Mouse (Mus musculus) kidney, embryonic 16.5 days (tissue): ENCODE measurements around the gene Ghsr. TPM values are rescaled to one million over a fixed set of nuclear protein-coding genes. Genes with fewer than 3 reads are reported as not detected.
"Not testable (repeated sequence)": the region's sequence is repeated elsewhere in the genome, so short reads cannot be mapped to it uniquely, and the experiment has no call there.

Experiments used
- ATAC-seq: fragments of 200-750 bp; cut with Nextera tagmentation; 2 replicates; pipeline ENCODE4 v1.8.0; 2017; ENCODE audit warnings: moderate TSS enrichment; ENCODE audit not compliant: low FRiP score, low TSS enrichment
- H3K27ac ChIP-seq: fragments of 300-500 bp; sonication (generic); 2 replicates; pipeline ENCODE4 v1.5.1; 2014; ENCODE audit warnings: low read length
- H3K27me3 ChIP-seq: fragments of 300-500 bp; sonication (generic); 2 replicates; pipeline ENCODE4 v1.6.1; 2014; ENCODE audit warnings: low read length, control low read depth, mixed read lengths; ENCODE audit not compliant: insufficient read depth
- H3K36me3 ChIP-seq: fragments of 300-500 bp; sonication (generic); 2 replicates; pipeline ENCODE4 v1.6.1; 2014; ENCODE audit warnings: low read length, control low read depth, mixed read lengths; ENCODE audit not compliant: insufficient read depth
- H3K4me1 ChIP-seq: fragments of 300-500 bp; sonication (generic); 2 replicates; pipeline ENCODE4 v1.6.1; 2014; ENCODE audit warnings: low read length, control low read depth, mixed read lengths; ENCODE audit not compliant: insufficient read depth
- H3K4me2 ChIP-seq: fragments of 300-500 bp; sonication (generic); replicated peaks from 2 replicates; pipeline ENCODE4 v1.6.1; 2014; ENCODE audit warnings: low read depth, low read length
- H3K4me3 ChIP-seq: fragments of 300-500 bp; sonication (generic); 2 replicates; pipeline ENCODE4 v1.5.1; 2014; ENCODE audit warnings: mild to moderate bottlenecking, low read length
- H3K9ac ChIP-seq: fragments of 300-500 bp; sonication (generic); replicated peaks from 2 replicates; pipeline ENCODE4 v1.6.1; 2014; ENCODE audit warnings: low read length
- H3K9me3 ChIP-seq: fragments of 300-500 bp; sonication (generic); 2 replicates; pipeline ENCODE4 v1.6.1; 2016; ENCODE audit warnings: low read length, control low read depth
- WGBS: fragments of 180-500 bp; shearing (Covaris S2); extraction: QIAGEN DNeasy Blood & Tissue Kit; methylation state at CpG from one replicate; pipeline ENCODE4 v1.1.7; 2014; 5-methylcytosine and 5-hydroxymethylcytosine counted together
- polyA plus RNA-seq: library from polyadenylated mRNA; unstranded; fragments of >200 nt; fragmentation: Nextera tagmentation; extraction: Ambion mirVana; gene quantifications from 2 replicates; pipeline ENCODE4 v1.2.1, GENCODE M21; 2015

Ghsr gene
- polyA plus RNA-seq, 1 experiment from 2014 or later: not detected

DNA sequence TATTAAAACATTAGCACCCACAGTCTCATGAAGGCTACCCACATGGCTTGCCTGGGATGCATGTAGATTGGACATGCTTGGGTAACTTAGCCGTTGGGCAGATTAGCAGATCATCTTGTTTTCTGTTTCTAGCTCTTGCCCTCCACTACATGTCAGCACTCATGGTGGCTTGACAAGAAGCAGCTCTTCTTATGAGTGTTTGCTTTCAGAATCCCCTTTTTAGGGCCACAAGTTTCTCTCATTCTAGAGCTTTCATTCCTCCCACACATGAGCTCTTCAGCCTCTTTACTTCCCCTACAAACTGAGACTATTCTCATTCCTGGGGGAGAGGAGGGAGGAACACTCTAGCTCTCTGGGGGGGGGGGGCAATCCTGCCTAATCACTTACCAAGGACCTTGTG, 18.8 kb downstream of the Ghsr start:
- no peaks in the 10 kb centered on the region for H3K27me3 ChIP-seq
- 58% methylated on average over 1 of the region's 1 CpGs for WGBS
- H3K9ac ChIP-seq: no peak overlapping the region
- H3K36me3 ChIP-seq: no peaks in the 10 kb centered on the region
- H3K4me3 ChIP-seq: no peak overlapping the region
- H3K9me3 ChIP-seq: no peaks in the 10 kb centered on the region
- no peak overlapping the region for H3K27ac ChIP-seq
- H3K4me1 ChIP-seq: no peaks in the 10 kb centered on the region
- no peak overlapping the region for H3K4me2 ChIP-seq
- ATAC-seq: no peak

DNA sequence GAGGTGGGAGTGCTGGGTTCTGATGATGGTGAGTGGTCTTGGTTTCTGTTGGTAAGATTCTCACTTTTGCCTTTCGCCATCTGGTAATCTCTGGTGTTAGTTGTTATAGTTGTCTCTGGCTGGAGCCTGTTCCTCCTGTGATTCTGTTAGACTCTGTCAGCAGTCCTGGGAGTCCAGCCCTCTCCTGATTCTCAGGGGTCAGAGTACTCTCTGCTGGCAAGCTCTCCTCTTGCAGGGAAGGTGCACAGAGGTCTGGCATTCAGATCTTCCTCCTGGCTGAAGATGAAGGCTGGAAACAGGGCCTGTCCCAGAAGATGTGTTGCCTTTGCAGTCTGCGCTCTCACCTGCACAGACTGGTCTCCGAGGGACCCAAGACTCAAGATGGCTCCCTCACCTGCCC, 29.8 kb downstream of the Ghsr start:
- H3K4me1 ChIP-seq, H3K27me3 ChIP-seq, H3K36me3 ChIP-seq, H3K4me2 ChIP-seq, H3K9ac ChIP-seq, H3K4me3 ChIP-seq, H3K9me3 ChIP-seq, H3K27ac ChIP-seq, ATAC-seq: not testable (repeated sequence)
- WGBS: 96% methylated on average over 3 of the region's 3 CpGs

- Histone ChIP-seq H3K4me3 (no peak overlapping the region), H3K27me3 (no peaks in the 10 kb centered on the region), H3K27ac (no peak overlapping the region), H3K36me3 (no peaks in the 10 kb centered on the region), H3K4me1 (peaks cover 8% of the 10 kb centered on the region; the same call in 1 of the 2 replicates), H3K9me3 (no peaks in the 10 kb centered on the region), H3K4me2 (no peak overlapping the region), H3K9ac (no peak overlapping the region)
- no peak for ATAC-seq
- 89% methylated on average over 3 of the region's 3 CpGs for WGBS
Observed at GRCm38 (mm10) chr3:27406440-27406839, 35.3 kb downstream of the Ghsr start.

DNA sequence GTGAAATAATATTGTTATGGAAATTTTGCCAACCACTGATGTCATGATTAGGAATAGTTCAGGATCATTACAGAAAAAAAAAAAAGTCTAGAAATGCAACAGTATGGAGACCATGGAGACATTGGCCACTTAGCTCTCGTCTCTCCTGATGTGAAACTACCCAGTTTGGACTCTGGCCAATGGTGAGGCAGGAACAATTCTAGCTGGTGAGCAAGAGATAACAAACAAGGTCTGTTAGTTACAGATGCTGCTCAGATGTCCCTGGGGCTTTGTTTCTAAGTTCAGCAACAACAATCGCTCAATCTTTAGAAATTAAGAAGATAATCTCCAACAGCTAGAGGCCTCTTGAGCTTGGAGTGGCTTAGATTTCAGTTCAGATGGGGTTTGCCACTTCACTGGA, 37.4 kb downstream of the Ghsr start:
- Histone ChIP-seq H3K27ac (no peak overlapping the region), H3K4me1 (peaks cover 8% of the 10 kb centered on the region; the same call in 1 of the 2 replicates), H3K9ac (no peak overlapping the region), H3K9me3 (no peaks in the 10 kb centered on the region), H3K4me3 (no peak overlapping the region), H3K27me3 (no peaks in the 10 kb centered on the region), H3K36me3 (no peaks in the 10 kb centered on the region), H3K4me2 (no peak overlapping the region)
- whole genome bisulfite sequencing: 77% methylated on average over 2 of the region's 2 CpGs
- no peak for ATAC-seq

DNA sequence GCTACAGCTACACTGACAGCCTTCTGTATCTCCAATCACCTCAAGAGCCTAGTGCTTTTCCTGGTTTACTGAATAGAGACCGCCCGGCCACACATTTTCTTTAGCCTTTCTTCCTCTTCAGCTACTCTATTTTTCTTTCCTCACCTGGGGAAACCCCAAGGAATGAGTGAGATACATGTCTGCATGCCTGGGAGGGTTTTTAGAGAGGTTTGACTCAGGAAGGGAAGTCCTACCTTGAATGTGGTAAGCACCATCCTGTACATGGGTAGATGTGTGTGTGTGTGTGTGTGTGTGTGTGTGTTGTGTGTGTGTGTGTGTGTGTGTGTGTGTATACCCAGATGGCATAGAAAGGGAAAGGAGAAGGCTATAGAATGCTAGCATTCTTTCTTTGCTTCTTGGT, 40.1 kb downstream of the Ghsr start:
- Histone ChIP-seq H3K4me2 (no peak overlapping the region), H3K9ac (no peak overlapping the region), H3K4me3 (no peak overlapping the region), H3K4me1 (peaks cover 8% of the 10 kb centered on the region; the same call in 1 of the 2 replicates), H3K36me3 (peaks cover 4% of the 10 kb centered on the region; the same call in 1 of the 2 replicates), H3K27me3 (no peaks in the 10 kb centered on the region), H3K27ac (no peak overlapping the region), H3K9me3 (no peaks in the 10 kb centered on the region)
- ATAC-seq: no peak
- 92% methylated on average over 2 of the region's 2 CpGs for WGBS

GRCm38 (mm10) chr3:27413566-27413965, 42.4 kb downstream of the Ghsr start:
- Histone ChIP-seq H3K36me3 (peaks cover 16% of the 10 kb centered on the region), H3K9me3 (no peaks in the 10 kb centered on the region), H3K4me1 (no peaks in the 10 kb centered on the region), H3K9ac (no peak overlapping the region), H3K27me3 (no peaks in the 10 kb centered on the region), H3K27ac (no peak overlapping the region), H3K4me3 (no peak overlapping the region), H3K4me2 (no peak overlapping the region)
- ATAC-seq: no peak
- WGBS: 89% methylated on average over 3 of the region's 3 CpGs

GRCm38 (mm10) chr3:27416786-27417185, 45.6 kb downstream of the Ghsr start:
- Histone ChIP-seq H3K36me3 (peaks cover 27% of the 10 kb centered on the region), H3K9ac (no peak overlapping the region), H3K4me1 (no peaks in the 10 kb centered on the region), H3K27ac (no peak overlapping the region), H3K4me2 (no peak overlapping the region), H3K4me3 (no peak overlapping the region), H3K9me3 (no peaks in the 10 kb centered on the region), H3K27me3 (no peaks in the 10 kb centered on the region)
- WGBS: 80% methylated on average over 10 of the region's 10 CpGs
- ATAC-seq: no peak

DNA sequence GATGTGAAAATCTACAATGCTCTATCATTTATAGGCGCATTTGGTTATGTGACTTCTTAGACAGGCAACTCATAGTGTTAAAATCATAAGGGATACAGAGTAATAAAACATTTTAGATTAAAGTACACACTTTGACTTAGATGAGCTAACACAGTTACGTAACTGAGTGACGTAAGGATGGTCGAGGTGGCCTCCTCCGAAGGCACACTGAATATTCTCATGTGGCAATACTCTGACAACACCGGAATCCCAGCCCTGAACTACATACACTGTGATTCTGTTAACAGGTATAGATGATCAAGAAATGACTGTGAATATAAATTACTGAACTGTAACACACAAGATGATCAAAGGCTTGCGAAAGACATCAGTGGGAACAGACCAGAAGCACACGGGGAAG, 47.5 kb downstream of the Ghsr start:
- peaks cover 37% of the 10 kb centered on the region for H3K36me3 ChIP-seq

DNA sequence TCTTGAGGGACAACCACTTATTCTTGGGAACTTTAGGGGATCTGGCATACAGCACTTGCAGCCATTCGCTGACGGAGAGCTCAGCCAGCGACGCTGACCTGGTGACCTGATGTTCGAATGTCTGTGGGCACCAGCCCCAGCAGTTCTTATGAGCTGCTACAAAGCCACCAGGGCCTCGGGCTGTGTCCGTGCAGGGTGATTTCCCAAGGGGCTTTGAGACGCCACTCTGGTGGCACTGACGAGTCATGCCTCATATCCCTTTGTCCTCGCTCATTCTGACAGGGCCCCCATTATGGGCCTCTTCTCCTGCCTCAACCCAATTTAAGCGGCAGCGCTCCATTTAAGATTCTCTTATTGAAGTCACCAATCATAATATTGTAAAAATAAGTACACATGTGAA, 50.8 kb downstream of the Ghsr start:
- H3K27me3 ChIP-seq: no peaks in the 10 kb centered on the region
- peaks cover 50% of the 10 kb centered on the region for H3K36me3 ChIP-seq

More for the DNA sequence above, 47.5 kb downstream of the Ghsr start:
- no peak overlapping the region for H3K4me3 ChIP-seq
- H3K4me1 ChIP-seq: no peaks in the 10 kb centered on the region
- ATAC-seq: no peak
- H3K9ac ChIP-seq: no peak overlapping the region
- H3K4me2 ChIP-seq: no peak overlapping the region
- H3K27me3 ChIP-seq: no peaks in the 10 kb centered on the region
- 92% methylated on average over 8 of the region's 8 CpGs for WGBS
- no peak overlapping the region for H3K27ac ChIP-seq
- H3K9me3 ChIP-seq: no peaks in the 10 kb centered on the region

GRCm38 (mm10) chr3:27422521-27422920, 51.4 kb downstream of the Ghsr start:
- H3K4me1 ChIP-seq: no peaks in the 10 kb centered on the region
- H3K9ac ChIP-seq: no peak overlapping the region
- WGBS: 81% methylated on average over 6 of the region's 6 CpGs
- peaks cover 48% of the 10 kb centered on the region for H3K36me3 ChIP-seq
- no peak overlapping the region for H3K4me3 ChIP-seq
- H3K27ac ChIP-seq: no peak overlapping the region
- ATAC-seq: no peak
- no peak overlapping the region for H3K4me2 ChIP-seq
- H3K9me3 ChIP-seq: no peaks in the 10 kb centered on the region
- H3K27me3 ChIP-seq: no peaks in the 10 kb centered on the region

More for the DNA sequence above, 50.8 kb downstream of the Ghsr start:
- 70% methylated on average over 12 of the region's 12 CpGs for WGBS
- no peak overlapping the region for H3K27ac ChIP-seq
- H3K4me3 ChIP-seq: no peak overlapping the region
- H3K4me2 ChIP-seq: no peak overlapping the region
- ATAC-seq: no peak
- no peaks in the 10 kb centered on the region for H3K9me3 ChIP-seq
- H3K4me1 ChIP-seq: no peaks in the 10 kb centered on the region
- H3K9ac ChIP-seq: no peak overlapping the region
